ENCODE assay signal across 8 mouse cellular contexts in the genomic region with DNA sequence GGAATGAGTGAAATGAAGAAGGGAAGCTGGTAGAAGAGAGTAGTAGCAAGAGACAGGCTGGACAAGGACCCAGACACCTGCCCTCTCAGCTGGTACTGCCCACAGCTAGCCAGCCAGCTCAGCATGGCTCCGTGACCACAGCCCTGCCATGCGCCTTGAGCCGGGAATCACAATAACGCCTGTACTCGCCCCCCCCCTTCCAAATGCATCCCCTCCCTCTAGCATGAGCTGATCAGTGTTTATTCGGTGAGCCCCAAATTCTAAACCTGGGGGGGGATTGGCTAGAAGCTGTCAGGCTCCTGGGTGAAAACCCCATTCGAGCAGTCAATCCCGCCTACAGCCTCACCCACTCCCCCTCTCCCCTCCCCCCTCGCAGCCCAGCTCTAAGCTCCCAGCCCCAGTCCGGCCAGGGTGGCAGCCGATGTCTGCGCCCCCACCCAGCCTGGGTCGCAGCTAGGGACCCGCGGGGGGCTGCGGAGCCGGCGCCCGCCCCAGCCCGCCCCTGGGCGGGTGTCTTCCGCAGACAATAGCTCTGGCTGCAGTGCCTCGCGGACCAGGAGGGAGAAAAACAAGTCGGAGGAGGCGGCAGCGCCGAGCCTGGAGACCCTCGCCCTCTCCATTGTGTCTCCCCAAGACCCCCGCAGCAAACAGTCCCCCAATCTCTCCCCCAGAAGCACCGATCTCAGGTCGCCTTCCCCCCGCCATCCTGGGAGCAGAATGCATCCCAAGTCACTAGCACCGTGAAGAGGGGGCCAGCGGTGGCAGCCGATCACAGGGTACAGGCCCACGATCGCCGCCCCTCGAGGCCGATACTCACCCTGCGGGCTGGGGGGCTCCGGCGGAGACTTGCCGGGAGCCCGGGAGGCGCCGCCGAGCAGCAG. TPM values are rescaled to one million over a fixed set of nuclear protein-coding genes. Genes with fewer than 3 reads are reported as not detected.
DNase-seq lines count a peak whose midpoint lies in the region; ATAC-seq and TF ChIP-seq lines count a peak whose summit lies in the region.

No protein-coding gene starts in this region.

- peak overlapping the region; percentile 71 for H3K4me3 ChIP-seq in testis, adult 2 months (ENCODE audit: control insufficient read depth, low read depth, low read length)
- H3K4me3 ChIP-seq in forebrain, embryonic 13.5 days: peak overlapping the region; percentile 94

- TF ChIP-seq POLR2A in testis, adult 2 months (IDR thresholded peaks at IDR 0.05; ENCODE audit: control insufficient read depth, low read depth, low read length): no peak

- no peak for TF ChIP-seq CTCF in testis, adult 2 months (IDR thresholded peaks at IDR 0.05; ENCODE audit: control insufficient read depth, insufficient read depth, insufficient replicate concordance, low read depth, low read length)

- H3K27ac ChIP-seq in testis, adult 2 months (ENCODE audit: control insufficient read depth, insufficient read depth, low read depth, low read length): no peak overlapping the region
- H3K27ac ChIP-seq in forebrain, embryonic 13.5 days: peak overlapping the region; percentile 98

- peak; percentile 37 for DNase-seq in CD4-positive, CD25-positive, alpha-beta regulatory T cell, adult 2 months (ENCODE audit: low read depth, low spot score)
- no peak for DNase-seq in testis, postnatal 14 days (ENCODE audit: low spot score)
- DNase-seq in kidney, postnatal 4 days: peak; percentile 68 to 75
- peak; percentile 40 for DNase-seq in naive thymus-derived CD4-positive, alpha-beta T cell, adult 2 months (ENCODE audit: low read depth)
- no peak for DNase-seq in gastrocnemius, postnatal 25 days

- under 1% methylated on average over 40 of the region's 49 CpGs for WGBS in forebrain, embryonic 13.5 days

- no peaks in the 10 kb centered on the region for H3K27me3 ChIP-seq in testis, adult 2 months (ENCODE audit: control insufficient read depth, insufficient read depth, low read length)
- H3K27me3 ChIP-seq in forebrain, embryonic 13.5 days: peaks cover 28% of the 10 kb centered on the region; the same call in 1 of the 2 replicates

- no peaks in the 10 kb centered on the region for H3K9me3 ChIP-seq in forebrain, embryonic 13.5 days (replicated peaks)

- peak overlapping the region; percentile 99 for H3K9ac ChIP-seq in forebrain, embryonic 13.5 days

- peak overlapping the region; percentile 97 for H3K4me2 ChIP-seq in forebrain, embryonic 13.5 days

- H3K4me1 ChIP-seq in testis, adult 2 months (ENCODE audit: control insufficient read depth, insufficient read depth, low read length): peaks cover 16% of the 10 kb centered on the region
- peaks cover 42% of the 10 kb centered on the region for H3K4me1 ChIP-seq in forebrain, embryonic 13.5 days

- no peaks in the 10 kb centered on the region for H3K36me3 ChIP-seq in testis, adult 2 months (ENCODE audit: control insufficient read depth, insufficient read depth, low read length)
- peaks cover 20% of the 10 kb centered on the region for H3K36me3 ChIP-seq in forebrain, embryonic 13.5 days (ENCODE audit: poor library complexity, severe bottlenecking)

- ATAC-seq in CD4-positive, CD25-positive, alpha-beta regulatory T cell, adult 4 months: no peak
- ATAC-seq in forebrain, embryonic 13.5 days: peak; percentile 65

RNA-seq across cellular contexts. Expression of a gene that starts 0.7 kb away (rescaled TPM):
- polyA plus RNA-seq in CD4-positive, CD25-positive, alpha-beta regulatory T cell, adult 4 months (2017; shearing (Covaris generic)): not detected
- 0.88 and 1.2 TPM in 2 replicates for polyA plus RNA-seq in testis, adult 2 months (2012; rRNA removed)
- 8.5 and 9.3 TPM in 2 replicates for polyA plus RNA-seq in forebrain, embryonic 13.5 days (2015; fragmentation: Nextera tagmentation; extraction: Ambion mirVana)
- 1 to 10 TPM; 1.6 to 2.7 TPM for total RNA-seq in gastrocnemius, postnatal 25 days (2021)

RNA-seq across cellular contexts. Expression of a gene that starts 16.7 kb away (rescaled TPM):
- 10 to 100 TPM; 23.3 to 51.4 TPM for polyA plus RNA-seq in CD4-positive, CD25-positive, alpha-beta regulatory T cell, adult 4 months (2017; shearing (Covaris generic))
- polyA plus RNA-seq in testis, adult 2 months (2012; rRNA removed): 21.1 TPM in 2 replicates
- 49.5 and 53.9 TPM in 2 replicates for polyA plus RNA-seq in forebrain, embryonic 13.5 days (2015; fragmentation: Nextera tagmentation; extraction: Ambion mirVana)
- 10 to 100 TPM; 28.7 to 35.2 TPM for total RNA-seq in gastrocnemius, postnatal 25 days (2021)

RNA-seq across cellular contexts. Expression of a gene that starts 23.1 kb away (rescaled TPM):
- polyA plus RNA-seq in CD4-positive, CD25-positive, alpha-beta regulatory T cell, adult 4 months (2017; shearing (Covaris generic)): 1 to 10 TPM in 1 of 2 experiments, under 1 TPM in 1; 0.36 to 1.5 TPM
- 3.4 and 5.2 TPM in 2 replicates for polyA plus RNA-seq in testis, adult 2 months (2012; rRNA removed)
- polyA plus RNA-seq in forebrain, embryonic 13.5 days (2015; fragmentation: Nextera tagmentation; extraction: Ambion mirVana): 2.9 and 3.8 TPM in 2 replicates
- total RNA-seq in gastrocnemius, postnatal 25 days (2021): 1 to 10 TPM; 1.4 to 1.6 TPM

RNA-seq across cellular contexts. Expression of a gene that starts 39.1 kb away (rescaled TPM):
- polyA plus RNA-seq in CD4-positive, CD25-positive, alpha-beta regulatory T cell, adult 4 months (2017; shearing (Covaris generic)): 10 to 100 TPM; 44.0 to 44.2 TPM
- polyA plus RNA-seq in testis, adult 2 months (2012; rRNA removed): 1,405 and 1,456 TPM in 2 replicates
- 157 and 159 TPM in 2 replicates for polyA plus RNA-seq in forebrain, embryonic 13.5 days (2015; fragmentation: Nextera tagmentation; extraction: Ambion mirVana)
- 10 to 100 TPM; 54.4 to 76.1 TPM for total RNA-seq in gastrocnemius, postnatal 25 days (2021)

RNA-seq across cellular contexts. Expression of a gene that starts 53.6 kb away (rescaled TPM):
- 1 to 10 TPM; 3.3 to 3.5 TPM for polyA plus RNA-seq in CD4-positive, CD25-positive, alpha-beta regulatory T cell, adult 4 months (2017; shearing (Covaris generic))
- 53.7 and 55.6 TPM in 2 replicates for polyA plus RNA-seq in testis, adult 2 months (2012; rRNA removed)
- 93.9 and 94.8 TPM in 2 replicates for polyA plus RNA-seq in forebrain, embryonic 13.5 days (2015; fragmentation: Nextera tagmentation; extraction: Ambion mirVana)
- total RNA-seq in gastrocnemius, postnatal 25 days (2021): under 1 TPM in 1 of 2 experiments, not detected in 1; 0.35 TPM

Comparison
In these comparisons a context has a peak if more than half of its experiments do, and no peak if none do; other contexts are left out.
1. DNase-seq: peak in CD4-positive, CD25-positive, alpha-beta regulatory T cell, adult 2 months (single experiment), kidney, postnatal 4 days (2 of 2) and naive thymus-derived CD4-positive, alpha-beta T cell, adult 2 months (single experiment); none in testis, postnatal 14 days (single experiment) and gastrocnemius, postnatal 25 days (single experiment).